Mouse (Mus musculus) forebrain, embryonic 16.5 days (tissue): ENCODE data around the gene Vmn1r18. TPM values are rescaled to one million over a fixed set of nuclear protein-coding genes. Genes with fewer than 3 reads are reported as not detected.

Source experiments
- polyA plus RNA-seq: library from polyadenylated mRNA; unstranded; fragments of >200 nt; fragmentation: Nextera tagmentation; extraction: Ambion mirVana; gene quantifications from 2 replicates; pipeline ENCODE4 v1.2.1, GENCODE M21; 2015

Gene Vmn1r18
- polyA plus RNA-seq, 1 experiment from 2014 or later, result not detected

Other genes starting within 250 kb of the Vmn1r18 start
- not detected in 2 replicates for gene Vmn1r12, start 238.9 kb downstream of the Vmn1r18 start, polyA plus RNA-seq
- gene Vmn1r13, start 192.5 kb downstream of the Vmn1r18 start, polyA plus RNA-seq, result not detected in 2 replicates
- not detected in 2 replicates for gene Vmn1r14, start 164.1 kb downstream of the Vmn1r18 start, polyA plus RNA-seq
- gene Vmn1r15, start 137.8 kb downstream of the Vmn1r18 start, polyA plus RNA-seq, result not detected in 2 replicates
- gene Vmn1r16, start 66.3 kb downstream of the Vmn1r18 start, polyA plus RNA-seq, result not detected in 2 replicates
- gene Vmn1r17, start 32.1 kb downstream of the Vmn1r18 start, polyA plus RNA-seq, result not detected in 2 replicates
- gene Vmn1r19, start 8.0 kb upstream of the Vmn1r18 start, polyA plus RNA-seq, result not detected in 2 replicates
- gene Vmn1r20, start 33.1 kb upstream of the Vmn1r18 start, polyA plus RNA-seq, result not detected in 2 replicates
- 8.0 and 8.9 TPM in 2 replicates for gene Ppm1k, start 139.7 kb upstream of the Vmn1r18 start, polyA plus RNA-seq
- gene Herc6, start 185.2 kb upstream of the Vmn1r18 start, polyA plus RNA-seq, result 1.1 and 1.2 TPM in 2 replicates